Mouse (Mus musculus) naive thymus-derived CD4-positive, alpha-beta T cell, adult 2 months (primary cell): ENCODE results near the gene Robo1.

Experiments used
- DNase-seq: peaks from one replicate; pipeline ENCODE4 v3.0.0-alpha.2; 2011; ENCODE audit warnings: low read depth

Gene Robo1

GRCm38 (mm10) chr16:72934908-72935307 lies 626.8 kb downstream of the Robo1 start:
- DNase-seq, result no peak

DNA sequence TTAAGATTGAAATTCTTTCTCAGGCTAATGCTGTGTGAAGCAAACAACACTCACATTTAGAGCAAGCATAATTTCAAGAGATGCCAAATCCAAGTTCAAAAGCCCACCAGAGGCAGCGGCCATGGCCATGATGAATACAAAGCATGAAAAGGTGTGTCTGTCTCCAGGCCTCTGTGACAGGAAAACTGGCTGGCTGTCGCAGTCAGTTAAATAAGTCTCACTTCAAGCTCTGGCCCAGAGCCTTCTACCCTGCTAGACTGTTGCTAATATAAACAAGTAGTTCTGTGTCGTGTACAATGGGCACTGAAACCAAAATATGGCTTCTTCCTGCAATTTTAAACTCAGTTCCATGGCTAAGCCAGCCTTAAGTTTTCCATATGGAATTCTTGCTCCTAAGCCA lies 629.1 kb downstream of the Robo1 start:
- no peak for DNase-seq

DNA sequence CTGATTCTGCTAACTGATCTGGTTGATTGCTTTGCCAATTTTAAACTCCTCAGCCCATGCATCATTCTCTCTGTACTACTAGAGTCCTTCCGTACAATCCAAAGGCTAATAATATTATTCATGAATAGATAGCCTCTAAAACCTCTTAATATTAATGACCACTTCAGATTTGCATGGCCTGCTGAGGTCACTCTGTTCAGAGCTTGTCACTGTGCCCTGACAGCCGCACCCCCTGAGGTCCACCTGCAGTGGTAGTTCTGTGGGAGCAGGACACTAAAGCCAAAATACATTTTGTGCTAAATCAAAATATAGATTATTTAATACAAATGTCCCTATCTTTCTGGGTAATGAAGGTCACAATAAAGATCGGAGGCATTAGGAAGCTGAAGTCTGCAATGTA lies 631.8 kb downstream of the Robo1 start:
- no peak for DNase-seq

GRCm38 (mm10) chr16:72940786-72941185 lies 632.7 kb downstream of the Robo1 start:
- no peak for DNase-seq

GRCm38 (mm10) chr16:72944403-72944802 lies 636.3 kb downstream of the Robo1 start:
- DNase-seq, result no peak

GRCm38 (mm10) chr16:72951969-72952368 lies 643.9 kb downstream of the Robo1 start:
- DNase-seq, result no peak

DNA sequence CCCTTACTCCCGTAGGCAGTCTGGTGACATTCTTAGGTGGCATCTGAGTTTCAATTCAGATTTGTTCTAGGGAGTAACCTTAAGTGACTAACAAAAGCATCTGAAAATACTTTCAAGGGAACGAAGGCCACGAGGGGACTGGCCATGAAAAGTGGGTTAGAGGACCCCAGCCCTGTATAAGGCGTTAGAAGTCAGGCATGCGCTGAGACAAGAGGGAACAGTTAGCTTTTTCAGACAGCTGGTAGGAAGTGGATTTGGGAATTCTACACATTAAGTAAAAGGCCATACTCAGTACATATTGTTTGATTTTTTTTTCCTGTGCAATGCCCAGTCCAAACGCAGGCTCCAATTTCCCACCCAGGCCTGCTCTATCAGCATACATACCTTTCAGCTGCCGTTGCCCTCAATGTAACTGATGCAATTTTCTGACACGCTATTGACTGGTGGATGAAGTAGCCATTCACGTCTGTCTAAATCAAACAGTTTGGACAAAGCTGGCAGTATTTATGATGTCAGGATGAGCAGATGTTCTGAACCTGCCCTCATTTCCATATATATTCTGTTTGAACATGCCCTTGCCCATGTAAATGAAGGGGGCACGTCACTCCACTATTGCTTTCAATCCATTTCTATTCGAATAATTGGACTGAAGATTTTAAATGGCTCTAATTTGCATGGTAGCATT lies 651.1 kb downstream of the Robo1 start:
- DNase-seq, result no peak

DNA sequence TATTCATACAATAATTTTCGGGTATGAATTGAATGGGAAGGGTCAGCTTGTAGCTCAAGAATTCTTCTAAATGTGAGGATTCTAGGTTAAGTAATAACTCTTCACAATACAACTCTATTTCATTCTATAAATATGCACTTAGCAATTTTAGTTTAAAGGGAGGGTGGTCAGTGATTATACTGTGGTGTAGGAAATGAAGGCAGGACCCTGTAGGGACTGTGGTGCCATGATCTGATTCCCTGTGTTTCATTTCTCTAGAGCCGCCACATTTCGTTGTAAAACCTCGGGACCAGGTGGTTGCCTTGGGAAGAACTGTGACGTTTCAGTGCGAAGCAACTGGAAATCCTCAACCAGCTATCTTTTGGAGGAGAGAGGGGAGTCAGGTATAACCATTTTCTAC lies 651.7 kb downstream of the Robo1 start:
- no peak for DNase-seq

DNA sequence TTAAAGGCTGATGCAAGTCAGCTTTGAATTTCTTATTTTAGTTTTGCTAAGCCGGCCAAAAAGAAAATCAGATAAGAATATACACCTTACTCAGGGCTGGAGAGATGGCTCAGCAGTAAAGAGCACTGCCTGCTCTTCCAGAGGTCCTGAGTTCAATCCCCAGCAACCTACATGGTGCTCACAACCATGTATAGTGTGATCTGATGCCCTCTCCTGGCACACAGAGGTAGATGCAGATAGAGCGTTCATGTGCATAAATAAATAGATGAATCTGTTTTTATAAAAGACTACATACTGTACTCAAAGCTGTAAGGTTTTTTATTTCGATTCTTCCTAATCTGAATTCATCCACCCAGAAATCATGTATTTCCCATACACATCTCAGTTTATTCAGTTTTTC lies 655.7 kb downstream of the Robo1 start:
- DNase-seq, result no peak

DNA sequence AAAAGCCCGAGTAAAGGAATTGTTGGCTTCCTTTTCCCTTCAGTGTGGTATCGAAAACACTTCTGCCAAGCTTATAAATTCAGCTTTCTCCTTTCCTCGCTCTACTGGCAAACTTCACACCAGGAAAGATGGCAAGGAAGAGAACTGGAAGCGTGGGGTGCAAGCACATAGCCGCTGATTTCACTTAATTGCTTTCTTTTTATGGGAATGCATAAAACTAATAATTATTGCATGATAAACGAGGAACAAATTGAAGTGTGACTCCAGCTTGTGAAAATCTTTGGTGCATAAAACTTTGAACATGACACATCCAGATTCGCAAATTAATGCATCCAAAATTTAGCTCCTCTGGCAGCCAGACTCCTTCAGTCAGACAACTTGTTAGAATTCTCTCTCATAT lies 659.4 kb downstream of the Robo1 start:
- DNase-seq, result no peak

DNA sequence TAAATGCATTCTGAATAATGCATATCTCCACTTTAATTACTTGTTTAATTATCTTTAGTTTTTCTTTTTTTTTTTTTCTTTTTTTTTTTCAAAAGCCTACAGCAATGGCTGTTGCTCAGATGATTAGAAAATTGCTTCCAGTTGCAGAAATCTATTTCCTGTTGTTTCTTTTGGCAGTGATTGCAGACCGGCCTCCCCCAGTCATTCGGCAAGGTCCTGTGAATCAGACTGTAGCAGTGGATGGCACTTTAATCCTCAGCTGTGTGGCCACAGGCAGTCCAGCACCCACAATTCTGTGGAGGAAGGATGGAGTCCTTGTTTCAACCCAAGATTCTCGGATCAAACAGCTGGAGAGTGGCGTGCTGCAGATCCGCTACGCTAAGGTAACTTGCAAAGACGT lies 661.9 kb downstream of the Robo1 start:
- DNase-seq, result no peak

DNA sequence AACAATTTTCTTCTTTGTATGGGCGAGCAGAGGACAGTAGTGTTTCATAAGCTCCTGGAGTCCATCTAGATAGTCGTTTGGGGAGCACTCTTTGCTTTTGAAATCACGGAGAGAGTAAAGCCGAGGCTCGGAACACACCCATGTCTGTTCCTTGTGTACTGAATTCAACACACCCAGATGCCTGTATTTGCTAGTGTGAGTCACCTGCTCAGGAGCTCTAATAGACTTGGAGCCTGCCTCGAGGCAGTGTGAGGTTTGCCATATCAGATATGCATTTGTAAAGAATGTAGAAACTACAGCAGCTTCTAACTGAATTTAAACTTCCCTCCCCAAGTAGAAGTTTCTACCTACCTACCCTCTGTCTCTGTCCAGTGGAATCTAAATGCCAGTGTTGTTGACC lies 665.6 kb downstream of the Robo1 start:
- DNase-seq, result no peak

DNA sequence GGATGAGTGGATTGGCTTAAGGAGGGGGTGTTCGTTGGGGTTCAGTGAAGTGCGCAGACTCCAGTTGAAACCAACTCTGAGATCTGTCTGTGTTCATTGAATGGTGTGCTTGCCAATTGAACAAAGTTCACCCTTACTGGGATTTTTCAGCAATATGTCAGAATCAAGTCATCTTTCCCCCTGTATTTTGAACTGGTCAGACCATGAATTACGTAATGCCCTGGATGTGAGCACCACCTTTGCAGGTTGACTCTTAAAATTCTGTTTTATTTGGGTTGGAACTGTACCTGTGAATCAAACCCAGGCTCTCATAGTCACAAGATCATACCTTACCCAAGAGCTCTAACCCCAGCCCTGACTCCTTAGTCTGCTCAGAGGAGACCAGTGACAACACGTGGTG lies 666.6 kb downstream of the Robo1 start:
- DNase-seq, result no peak

DNA sequence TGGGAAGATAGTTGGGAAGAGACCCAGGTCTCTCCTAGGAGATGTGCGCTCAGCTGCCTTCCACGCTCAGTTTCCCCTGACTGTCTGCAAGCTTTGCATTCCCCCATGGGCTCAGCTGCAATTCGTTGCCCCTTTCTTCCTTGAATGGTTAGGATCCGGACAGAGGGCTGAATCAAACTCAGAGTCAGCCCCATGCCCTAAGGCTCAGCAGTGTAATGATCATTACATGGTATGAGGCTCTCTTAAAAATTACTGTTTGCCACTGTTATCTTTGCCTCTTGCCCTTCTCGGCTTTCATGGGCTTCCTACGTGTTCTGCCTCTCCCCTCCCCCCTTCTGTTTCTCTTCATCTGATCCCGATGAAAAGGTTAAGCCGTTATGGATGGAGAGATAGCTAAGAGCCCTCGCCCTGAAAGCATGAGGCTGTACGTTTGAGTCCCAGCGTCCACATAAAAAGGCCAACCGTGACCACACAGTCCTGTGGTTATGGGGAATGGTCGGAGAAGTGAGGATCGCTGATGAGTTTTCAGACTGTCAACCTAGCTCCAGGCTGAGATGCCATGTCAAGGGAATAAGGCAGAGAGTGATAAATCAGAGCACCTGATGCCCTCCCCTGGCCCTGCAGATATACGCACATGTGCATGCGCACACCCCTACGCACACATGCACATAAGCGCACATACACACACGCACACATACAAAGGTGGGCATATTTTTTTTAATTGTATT lies 668.9 kb downstream of the Robo1 start:
- DNase-seq, result no peak

- DNase-seq, result peak; percentile 41
These were observed 671.5 kb downstream of the Robo1 start for GRCm38 (mm10) chr16:72979407-72980219.

DNA sequence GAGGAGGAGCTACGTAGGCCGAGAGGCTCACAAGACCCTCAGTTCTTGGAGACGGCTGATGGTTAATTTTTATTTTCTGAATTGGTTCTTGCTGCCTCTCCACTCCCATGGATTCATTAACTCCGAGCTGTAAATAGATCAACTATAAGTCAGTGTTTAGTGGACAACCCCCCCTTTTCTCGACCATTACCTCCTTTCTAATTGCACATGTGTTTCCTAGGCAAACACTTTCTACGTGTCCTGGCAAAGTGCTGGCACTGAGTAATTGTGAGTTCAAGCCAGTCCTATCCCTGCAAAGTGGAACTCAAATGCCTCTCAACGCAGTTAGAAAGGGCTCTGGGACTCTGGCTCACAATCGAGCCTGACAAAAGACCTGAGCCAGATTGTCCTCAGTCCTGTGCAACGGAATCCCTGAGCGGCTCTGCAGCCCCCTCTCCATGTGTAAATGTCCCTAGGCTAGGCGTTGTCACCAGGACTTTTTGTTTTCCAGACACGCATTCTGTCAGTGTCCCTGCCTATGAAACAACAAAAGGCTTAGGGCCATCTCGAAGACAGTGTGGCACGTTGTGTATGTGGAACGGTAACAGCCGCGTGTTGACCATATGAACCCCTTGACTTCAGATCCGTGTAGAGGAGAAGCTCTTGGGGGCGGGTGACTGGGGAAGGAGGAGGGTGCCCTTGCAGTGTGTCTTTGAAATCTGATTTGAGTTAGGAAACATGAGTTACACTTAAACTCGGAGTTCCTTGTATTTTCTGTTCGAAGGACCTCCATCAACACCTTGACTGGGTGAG lies 682.5 kb downstream of the Robo1 start:
- DNase-seq, result no peak

- DNase-seq, result no peak
These were observed 685.1 kb downstream of the Robo1 start for GRCm38 (mm10) chr16:72993189-72993588.

- no peak for DNase-seq
These were observed 685.5 kb downstream of the Robo1 start for GRCm38 (mm10) chr16:72993594-72993993.

GRCm38 (mm10) chr16:72995251-72995954 lies 687.3 kb downstream of the Robo1 start:
- DNase-seq, result peak; percentile 5

- DNase-seq, result no peak
These were observed 687.9 kb downstream of the Robo1 start for GRCm38 (mm10) chr16:72995955-72996535.

GRCm38 (mm10) chr16:72998677-72999076 lies 690.6 kb downstream of the Robo1 start:
- no peak for DNase-seq
